Mouse (Mus musculus) forebrain, postnatal 0 days (tissue): ENCODE results near the gene Ankrd35. TPM values are rescaled to one million over a fixed set of nuclear protein-coding genes. Genes with fewer than 3 reads are reported as not detected.

Experiments
- ATAC-seq: fragments of 200-750 bp; cut with Nextera tagmentation; 2 replicates; pipeline ENCODE4 v1.8.0; 2017; ENCODE audit warnings: mild to moderate bottlenecking, moderate library complexity
- DNase-seq: peaks from one replicate; pipeline ENCODE4 v3.0.0-alpha.2; 2015
- H3K27ac ChIP-seq: fragments of 300-500 bp; sonication (generic); 2 replicates; pipeline ENCODE4 v1.5.1; 2014; ENCODE audit warnings: low read depth, mild to moderate bottlenecking, antibody characterized with exemption, low read length, moderate library complexity, mixed read lengths
- H3K27me3 ChIP-seq: fragments of 300-500 bp; sonication (generic); 2 replicates; pipeline ENCODE4 v1.6.1; 2014; ENCODE audit warnings: mild to moderate bottlenecking, low read length, mixed read lengths; ENCODE audit not compliant: insufficient read depth
- H3K36me3 ChIP-seq: fragments of 300-500 bp; sonication (generic); 2 replicates; pipeline ENCODE4 v1.6.1; 2014; ENCODE audit warnings: mild to moderate bottlenecking, moderate library complexity; ENCODE audit not compliant: insufficient read depth
- H3K4me1 ChIP-seq: fragments of 300-500 bp; sonication (generic); 2 replicates; pipeline ENCODE4 v1.6.1; 2014; ENCODE audit warnings: antibody characterized with exemption; ENCODE audit not compliant: insufficient read depth
- H3K4me2 ChIP-seq: fragments of 300-500 bp; sonication (generic); 2 replicates; pipeline ENCODE4 v1.6.1; 2014; ENCODE audit warnings: low read depth, mild to moderate bottlenecking, moderate library complexity
- H3K4me3 ChIP-seq: fragments of 300-500 bp; sonication (generic); 2 replicates; pipeline ENCODE4 v1.5.1; 2014; ENCODE audit warnings: low read depth, low read length, mixed read lengths
- H3K9ac ChIP-seq: fragments of 300-500 bp; sonication (generic); 2 replicates; pipeline ENCODE4 v1.6.1; 2014; ENCODE audit warnings: mild to moderate bottlenecking
- H3K9me3 ChIP-seq: fragments of 300-500 bp; sonication (generic); 2 replicates; pipeline ENCODE4 v1.6.1; 2016; ENCODE audit warnings: low read length
- CTCF ChIP-seq: sonication (generic); IDR thresholded peaks from 2 replicates; pipeline ENCODE4 v1.5.1; 2016; ENCODE audit warnings: antibody characterized with exemption, control low read depth, low read depth
- WGBS: fragments of 180-500 bp; shearing (Covaris S2); extraction: QIAGEN DNeasy Blood & Tissue Kit; methylation state at CpG from one replicate; pipeline ENCODE4 v1.1.7; 2014; 5-methylcytosine and 5-hydroxymethylcytosine counted together
- polyA plus RNA-seq: library from polyadenylated mRNA; unstranded; fragments of >200 nt; fragmentation: Nextera tagmentation; extraction: Ambion mirVana; gene quantifications from 2 replicates; pipeline ENCODE4 v1.2.1, GENCODE M21; 2015
- total RNA-seq: library from RNA; depleted of rRNA; stranded (reverse); fragments of >200 nt; gene quantifications from 2 replicates; pipeline ENCODE4 v1.2.3, GENCODE M21; 2014

Ankrd35 gene
- total and polyA plus RNA-seq, 2 experiments from 2014 or later = 4.7 to 7.1 TPM

GRCm38 (mm10) chr3:96635906-96636305 lies 34.0 kb upstream of the Ankrd35 start:
- 11% methylated on average over 15 of the region's 15 CpGs for WGBS
- Histone ChIP-seq H3K27ac (peak overlapping the region; percentile 90), H3K9me3 (no peaks in the 10 kb centered on the region), H3K4me3 (peak overlapping the region; percentile 82), H3K9ac (peak overlapping the region; percentile 93), H3K27me3 (no peaks in the 10 kb centered on the region), H3K4me2 (peak overlapping the region; percentile 83), H3K4me1 (peaks cover 15% of the 10 kb centered on the region), H3K36me3 (peaks cover 27% of the 10 kb centered on the region; the same call in 1 of the 2 replicates)
- no peak for TF ChIP-seq CTCF
- DNase-seq = no peak
- ATAC-seq = 0 out of 2 replicates have a peak, but pooled peaks have one; percentile 1

DNA sequence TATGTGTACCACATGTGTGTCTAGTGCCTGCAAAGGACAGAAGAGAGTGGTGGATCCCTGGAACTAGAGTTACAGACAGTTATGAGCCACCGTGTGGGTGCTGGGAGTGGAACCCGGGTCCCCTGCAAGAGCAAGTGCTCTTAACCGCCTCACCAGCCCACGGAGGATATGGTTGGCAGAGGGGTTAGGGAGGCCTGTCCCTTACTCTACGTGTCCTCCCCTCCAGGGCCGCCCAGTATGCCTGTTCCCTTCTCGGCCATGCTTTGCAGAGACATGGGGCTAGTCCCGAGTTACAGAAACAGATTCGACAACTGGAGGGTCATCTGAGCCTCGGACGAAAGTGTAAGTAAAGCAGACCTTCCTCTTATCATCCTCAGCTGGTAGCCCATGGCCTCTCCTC lies 33.5 kb upstream of the Ankrd35 start:
- Histone ChIP-seq H3K9me3 (no peaks in the 10 kb centered on the region), H3K4me1 (peaks cover 11% of the 10 kb centered on the region), H3K27ac (no peak overlapping the region), H3K4me2 (peak overlapping the region; percentile 83), H3K27me3 (no peaks in the 10 kb centered on the region), H3K4me3 (peak overlapping the region; percentile 82; the same call in 1 of the 2 replicates), H3K9ac (0 out of 2 replicates have a peak overlapping the region, but pooled peaks have one; percentile 93), H3K36me3 (peaks cover 26% of the 10 kb centered on the region)
- DNase-seq = no peak
- TF ChIP-seq CTCF = no peak
- 72% methylated on average over 11 of the region's 11 CpGs for WGBS
- no peak for ATAC-seq

GRCm38 (mm10) chr3:96639219-96639618 lies 30.7 kb upstream of the Ankrd35 start:
- Histone ChIP-seq H3K27ac (no peak overlapping the region), H3K27me3 (no peaks in the 10 kb centered on the region), H3K9me3 (no peaks in the 10 kb centered on the region), H3K4me2 (no peak overlapping the region), H3K4me3 (no peak overlapping the region), H3K36me3 (peaks cover 34% of the 10 kb centered on the region), H3K9ac (no peak overlapping the region), H3K4me1 (peaks cover 11% of the 10 kb centered on the region)
- DNase-seq = peak; percentile 53
- peak; percentile 62 for TF ChIP-seq CTCF
- WGBS = 78% methylated on average over 1 of the region's 1 CpGs
- no peak for ATAC-seq

DNA sequence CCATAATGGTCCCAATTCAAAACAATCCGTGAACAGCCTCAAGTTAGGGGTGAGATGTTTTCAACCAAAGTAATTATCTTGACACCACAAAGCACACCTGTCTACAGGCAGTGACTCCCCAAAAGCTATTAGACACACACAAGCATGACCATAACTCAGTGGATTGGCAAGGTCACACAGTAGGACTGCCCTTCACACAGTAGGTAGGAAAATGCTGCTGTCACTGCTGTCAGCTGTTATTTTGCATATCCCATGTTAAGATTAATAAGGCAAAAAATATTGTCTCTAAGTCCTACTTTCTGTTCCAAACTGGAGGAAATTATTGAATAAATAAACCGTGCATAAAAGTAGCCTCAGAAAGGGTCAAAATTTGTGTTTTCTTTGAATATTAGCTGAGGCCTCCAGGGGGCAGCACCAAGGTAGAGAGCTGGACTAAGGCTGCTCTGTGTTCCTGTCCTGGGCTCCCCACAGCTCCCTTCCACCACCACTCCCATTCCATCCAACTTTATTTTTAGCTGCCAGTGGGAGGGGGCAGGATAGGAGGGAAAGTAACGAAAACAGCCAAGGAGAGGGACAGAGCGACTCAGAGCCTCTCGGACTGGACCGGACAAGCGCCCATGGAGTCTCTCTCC lies 24.8 kb upstream of the Ankrd35 start, which contains the start of gene Itga10:
TSS of gene Itga10 (plus strand) at position 567 of the 632 bp plus-strand sequence.
- 62% methylated on average over 7 of the region's 7 CpGs for WGBS
- H3K27me3 ChIP-seq = no peaks in the 10 kb centered on the region
- H3K4me3 ChIP-seq = no peak within 1 kb of the TSS
- peaks cover 31% of the 10 kb centered on the region for H3K36me3 ChIP-seq
- ATAC-seq (peak; percentile 36; the same call in 1 of the 2 replicates), DNase-seq (peak; percentile 18)
- H3K4me1 ChIP-seq = no peaks in the 10 kb centered on the region
- H3K4me2 ChIP-seq = no peak within 1 kb of the TSS
- no peaks in the 10 kb centered on the region for H3K9me3 ChIP-seq
- H3K27ac ChIP-seq = no peak within 1 kb of the TSS
- TF ChIP-seq CTCF = peak; percentile 60
- H3K9ac ChIP-seq = no peak within 1 kb of the TSS

DNA sequence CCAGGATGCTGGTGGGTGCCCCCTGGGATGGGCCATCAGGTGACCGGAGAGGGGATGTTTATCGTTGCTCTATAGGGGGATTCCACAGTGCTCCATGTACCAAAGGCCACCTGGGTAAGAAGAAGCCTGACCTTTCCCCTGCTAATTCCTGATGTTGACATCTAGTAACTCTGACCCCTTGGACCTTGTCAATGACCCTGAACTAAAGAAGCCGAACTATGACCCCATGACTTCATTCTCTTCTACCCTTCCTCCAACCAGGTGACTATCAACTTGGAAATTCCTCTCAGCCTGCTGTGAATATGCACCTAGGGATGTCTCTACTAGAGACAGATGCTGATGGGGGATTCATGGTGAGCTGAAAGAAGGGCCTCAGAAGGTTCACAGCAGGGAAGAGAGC lies 22.6 kb upstream of the Ankrd35 start:
- Histone ChIP-seq H3K9ac (no peak overlapping the region), H3K36me3 (peaks cover 23% of the 10 kb centered on the region), H3K27me3 (no peaks in the 10 kb centered on the region), H3K4me2 (no peak overlapping the region), H3K9me3 (no peaks in the 10 kb centered on the region), H3K4me1 (no peaks in the 10 kb centered on the region), H3K4me3 (no peak overlapping the region), H3K27ac (no peak overlapping the region)
- ATAC-seq (no peak), DNase-seq (no peak)
- TF ChIP-seq CTCF = no peak
- WGBS = 91% methylated on average over 3 of the region's 3 CpGs

DNA sequence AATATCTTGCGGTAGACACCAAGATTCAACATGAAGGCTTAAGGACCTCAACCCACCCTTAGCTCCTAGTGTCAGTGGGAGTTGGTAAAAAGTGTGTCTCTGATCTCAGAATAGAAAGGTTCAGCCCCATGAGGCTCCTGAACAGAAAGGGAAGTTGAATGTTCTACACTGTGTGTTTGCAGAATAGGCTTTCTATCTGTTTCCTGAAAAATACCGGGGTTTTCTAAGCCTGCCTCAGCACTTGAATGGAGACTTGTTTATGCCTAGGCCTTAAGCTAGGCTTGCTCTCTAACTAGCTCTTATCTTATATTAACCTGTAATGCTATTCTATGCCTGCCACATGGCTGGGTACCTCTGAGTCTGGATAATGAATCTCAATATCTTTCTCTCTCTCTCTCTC lies 9.0 kb upstream of the Ankrd35 start:
- WGBS = 85% methylated on average over 2 of the region's 2 CpGs

GRCm38 (mm10) chr3:96662731-96663316 lies 7.1 kb upstream of the Ankrd35 start:
- Histone ChIP-seq H3K27me3 (no peaks in the 10 kb centered on the region), H3K4me2 (peak overlapping the region; percentile 64), H3K27ac (peak overlapping the region; percentile 79), H3K9me3 (no peaks in the 10 kb centered on the region), H3K4me3 (peak overlapping the region; percentile 43), H3K9ac (peak overlapping the region; percentile 55; the same call in 1 of the 2 replicates), H3K4me1 (peaks cover 5% of the 10 kb centered on the region; the same call in 1 of the 2 replicates), H3K36me3 (no peaks in the 10 kb centered on the region)
- peak; percentile 63 for DNase-seq
- ATAC-seq = peak; percentile 34
- WGBS = 36% methylated on average over 8 of the region's 8 CpGs
- TF ChIP-seq CTCF = no peak

More for the DNA sequence above, 9.0 kb upstream of the Ankrd35 start:
- H3K4me3 ChIP-seq = no peak overlapping the region
- H3K36me3 ChIP-seq = no peaks in the 10 kb centered on the region
- H3K9ac ChIP-seq = no peak overlapping the region
- H3K27ac ChIP-seq = no peak overlapping the region
- H3K4me2 ChIP-seq = no peak overlapping the region
- H3K4me1 ChIP-seq = peaks cover 5% of the 10 kb centered on the region; the same call in 1 of the 2 replicates
- DNase-seq (no peak), ATAC-seq (no peak)
- no peaks in the 10 kb centered on the region for H3K9me3 ChIP-seq
- no peaks in the 10 kb centered on the region for H3K27me3 ChIP-seq
- TF ChIP-seq CTCF = no peak
